Mouse (Mus musculus): ENCODE measurements around the gene Nrg3. TPM values are rescaled to one million over a fixed set of nuclear protein-coding genes. Genes with fewer than 3 reads are reported as not detected.

The Nrg3 gene
- polyA plus RNA-seq, 1 experiment: not detected

- TF ChIP-seq MYOG (IDR thresholded peaks at IDR 0.05; ENCODE audit: control insufficient read depth in 1 of 3, insufficient read depth in 1 of 3, insufficient read length in 2 of 3, low read depth in 2 of 3): no peak
- no peak for TF ChIP-seq MAX (IDR thresholded peaks at IDR 0.05; ENCODE audit: low read depth)
- TF ChIP-seq POLR2A (IDR thresholded peaks at IDR 0.05; ENCODE audit: insufficient read length, low read depth): no peak
- no peak for TF ChIP-seq SRF (IDR thresholded peaks at IDR 0.05; ENCODE audit: control insufficient read depth, insufficient read length, low read depth)
- TF ChIP-seq USF1 (IDR thresholded peaks at IDR 0.05; ENCODE audit: low read depth): no peak
- no peak for TF ChIP-seq E2F4 (IDR thresholded peaks at IDR 0.05; ENCODE audit: insufficient read depth)
- no peak for TF ChIP-seq POLR2AphosphoS2 (IDR thresholded peaks at IDR 0.05; ENCODE audit: insufficient read length, low read depth)
- no peak for TF ChIP-seq REST (IDR thresholded peaks at IDR 0.05; ENCODE audit: insufficient read depth, insufficient read length)
- no peak for TF ChIP-seq MYOD1 (IDR thresholded peaks at IDR 0.05; ENCODE audit: control insufficient read depth in 1 of 3, insufficient read length in 2 of 3, low read depth in 2 of 3)
- TF ChIP-seq TCF12 (IDR thresholded peaks at IDR 0.05; ENCODE audit: insufficient read depth, poor library complexity, severe bottlenecking): no peak
- TF ChIP-seq TCF3 (IDR thresholded peaks at IDR 0.05; ENCODE audit: insufficient read length, low read depth): no peak
- no peak for TF ChIP-seq CEBPB (IDR thresholded peaks at IDR 0.05; ENCODE audit: insufficient read depth, poor library complexity, severe bottlenecking)
- no peak overlapping the region for H3K4me2 ChIP-seq (ENCODE audit: low read depth)
Measured at GRCm38 (mm10) chr14:39264422-39264821, 208.5 kb downstream of the Nrg3 start.

DNA sequence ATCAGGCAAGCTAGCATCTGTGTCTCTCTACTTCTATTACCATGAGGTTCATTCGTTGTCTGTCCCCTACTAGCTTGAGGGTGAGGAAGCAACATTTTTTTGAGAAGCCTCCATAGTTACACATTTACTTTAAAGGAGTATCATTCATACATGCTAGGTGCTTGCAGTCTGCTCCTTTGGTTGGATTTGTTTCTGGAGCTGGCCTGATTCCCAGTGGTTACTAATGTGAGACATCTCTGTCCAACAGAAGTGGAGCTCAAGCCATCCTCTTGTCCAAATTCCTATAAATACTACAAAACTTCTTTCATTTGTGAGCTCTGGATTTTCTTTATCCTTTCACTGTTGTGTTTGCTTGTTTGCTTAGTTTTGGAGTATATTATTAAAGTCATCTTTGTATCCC lies 211.9 kb downstream of the Nrg3 start:
- Histone ChIP-seq H3K4me2 (ENCODE audit: low read depth) (no peak overlapping the region), H3K4me3 (no peak overlapping the region), H3ac (ENCODE audit: control insufficient read depth, insufficient read length) (no peak overlapping the region), H3K27me3 (ENCODE audit: control insufficient read depth, insufficient read depth, insufficient read length) (no peaks in the 10 kb centered on the region), H3K79me2 (ENCODE audit: control insufficient read depth, insufficient read depth) (no peaks in the 10 kb centered on the region), H3K36me3 (ENCODE audit: control insufficient read depth, insufficient read depth) (no peaks in the 10 kb centered on the region)
- TF ChIP-seq POLR2A (IDR thresholded peaks at IDR 0.05; ENCODE audit: insufficient read length, low read depth) (no peak), USF1 (IDR thresholded peaks at IDR 0.05; ENCODE audit: low read depth) (no peak), MYOD1 (IDR thresholded peaks at IDR 0.05; ENCODE audit: control insufficient read depth in 1 of 3, insufficient read length in 2 of 3, low read depth in 2 of 3) (no peak), E2F4 (IDR thresholded peaks at IDR 0.05; ENCODE audit: insufficient read depth) (no peak), POLR2AphosphoS2 (IDR thresholded peaks at IDR 0.05; ENCODE audit: insufficient read length, low read depth) (no peak), REST (IDR thresholded peaks at IDR 0.05; ENCODE audit: insufficient read depth, insufficient read length) (no peak), MAX (IDR thresholded peaks at IDR 0.05; ENCODE audit: low read depth) (no peak), TCF3 (IDR thresholded peaks at IDR 0.05; ENCODE audit: insufficient read length, low read depth) (no peak), CEBPB (IDR thresholded peaks at IDR 0.05; ENCODE audit: insufficient read depth, poor library complexity, severe bottlenecking) (no peak), SRF (IDR thresholded peaks at IDR 0.05; ENCODE audit: control insufficient read depth, insufficient read length, low read depth) (no peak), MYOG (IDR thresholded peaks at IDR 0.05; ENCODE audit: control insufficient read depth in 1 of 3, insufficient read depth in 1 of 3, insufficient read length in 2 of 3, low read depth in 2 of 3) (no peak), TCF12 (IDR thresholded peaks at IDR 0.05; ENCODE audit: insufficient read depth, poor library complexity, severe bottlenecking) (no peak)

More at GRCm38 (mm10) chr14:39264422-39264821, 208.5 kb downstream of the Nrg3 start:
- Histone ChIP-seq H3K27me3 (ENCODE audit: control insufficient read depth, insufficient read depth, insufficient read length) (no peaks in the 10 kb centered on the region), H3ac (ENCODE audit: control insufficient read depth, insufficient read length) (no peak overlapping the region), H3K79me2 (ENCODE audit: control insufficient read depth, insufficient read depth) (no peaks in the 10 kb centered on the region), H3K4me3 (no peak overlapping the region), H3K36me3 (ENCODE audit: control insufficient read depth, insufficient read depth) (no peaks in the 10 kb centered on the region)

GRCm38 (mm10) chr14:39255391-39255790 lies 217.5 kb downstream of the Nrg3 start:
- Histone ChIP-seq H3K4me2 (ENCODE audit: low read depth) (no peak overlapping the region), H3K27me3 (ENCODE audit: control insufficient read depth, insufficient read depth, insufficient read length) (no peaks in the 10 kb centered on the region), H3K79me2 (ENCODE audit: control insufficient read depth, insufficient read depth) (no peaks in the 10 kb centered on the region), H3ac (ENCODE audit: control insufficient read depth, insufficient read length) (no peak overlapping the region), H3K36me3 (ENCODE audit: control insufficient read depth, insufficient read depth) (no peaks in the 10 kb centered on the region), H3K4me3 (no peak overlapping the region)
- no peak for TF ChIP-seq POLR2AphosphoS2 (IDR thresholded peaks at IDR 0.05; ENCODE audit: insufficient read length, low read depth)
- TF ChIP-seq MAX (IDR thresholded peaks at IDR 0.05; ENCODE audit: low read depth): no peak
- no peak for TF ChIP-seq SRF (IDR thresholded peaks at IDR 0.05; ENCODE audit: control insufficient read depth, insufficient read length, low read depth)
- TF ChIP-seq POLR2A (IDR thresholded peaks at IDR 0.05; ENCODE audit: insufficient read length, low read depth): no peak
- TF ChIP-seq TCF3 (IDR thresholded peaks at IDR 0.05; ENCODE audit: insufficient read length, low read depth): no peak
- TF ChIP-seq REST (IDR thresholded peaks at IDR 0.05; ENCODE audit: insufficient read depth, insufficient read length): no peak
- no peak for TF ChIP-seq E2F4 (IDR thresholded peaks at IDR 0.05; ENCODE audit: insufficient read depth)
- no peak for TF ChIP-seq MYOD1 (IDR thresholded peaks at IDR 0.05; ENCODE audit: control insufficient read depth in 1 of 3, insufficient read length in 2 of 3, low read depth in 2 of 3)
- no peak for TF ChIP-seq TCF12 (IDR thresholded peaks at IDR 0.05; ENCODE audit: insufficient read depth, poor library complexity, severe bottlenecking)
- TF ChIP-seq MYOG (IDR thresholded peaks at IDR 0.05; ENCODE audit: control insufficient read depth in 1 of 3, insufficient read depth in 1 of 3, insufficient read length in 2 of 3, low read depth in 2 of 3): no peak
- no peak for TF ChIP-seq CEBPB (IDR thresholded peaks at IDR 0.05; ENCODE audit: insufficient read depth, poor library complexity, severe bottlenecking)
- no peak for TF ChIP-seq USF1 (IDR thresholded peaks at IDR 0.05; ENCODE audit: low read depth)

DNA sequence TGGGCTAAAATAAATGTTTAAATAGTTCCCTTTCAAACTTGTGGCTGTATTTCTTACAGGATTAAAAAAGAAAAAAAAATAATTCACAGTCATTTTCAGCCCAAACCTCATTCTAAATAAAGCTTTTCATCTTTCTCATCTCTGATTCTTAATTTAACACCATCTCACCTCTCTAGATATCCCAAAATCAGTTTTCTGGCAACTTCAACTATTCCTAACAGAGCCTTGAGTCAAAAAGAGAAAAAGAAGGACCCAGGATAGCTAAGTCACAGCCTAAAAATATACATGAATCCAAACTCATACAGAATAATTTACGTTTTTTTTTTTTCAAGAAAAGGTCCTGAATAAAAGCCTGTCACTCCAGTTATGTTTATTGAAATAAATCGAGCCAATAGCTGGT lies 232.6 kb downstream of the Nrg3 start:
- H3K36me3 ChIP-seq (ENCODE audit: control insufficient read depth, insufficient read depth): no peaks in the 10 kb centered on the region
- H3K79me2 ChIP-seq (ENCODE audit: control insufficient read depth, insufficient read depth): no peaks in the 10 kb centered on the region
- TF ChIP-seq MYOG (IDR thresholded peaks at IDR 0.05; ENCODE audit: control insufficient read depth in 1 of 3, insufficient read depth in 1 of 3, insufficient read length in 2 of 3, low read depth in 2 of 3): no peak
- TF ChIP-seq TCF12 (IDR thresholded peaks at IDR 0.05; ENCODE audit: insufficient read depth, poor library complexity, severe bottlenecking): no peak
- TF ChIP-seq TCF3 (IDR thresholded peaks at IDR 0.05; ENCODE audit: insufficient read length, low read depth): no peak
- TF ChIP-seq USF1 (IDR thresholded peaks at IDR 0.05; ENCODE audit: low read depth): no peak
- TF ChIP-seq POLR2AphosphoS2 (IDR thresholded peaks at IDR 0.05; ENCODE audit: insufficient read length, low read depth): no peak
- no peak overlapping the region for H3K4me3 ChIP-seq
- no peaks in the 10 kb centered on the region for H3K27me3 ChIP-seq (ENCODE audit: control insufficient read depth, insufficient read depth, insufficient read length)
- no peak overlapping the region for H3K4me2 ChIP-seq (ENCODE audit: low read depth)
- H3ac ChIP-seq (ENCODE audit: control insufficient read depth, insufficient read length): no peak overlapping the region

- H3K27me3 ChIP-seq (ENCODE audit: control insufficient read depth, insufficient read depth, insufficient read length): no peaks in the 10 kb centered on the region
- TF ChIP-seq USF1 (IDR thresholded peaks at IDR 0.05; ENCODE audit: low read depth): no peak
- no peak for TF ChIP-seq TCF12 (IDR thresholded peaks at IDR 0.05; ENCODE audit: insufficient read depth, poor library complexity, severe bottlenecking)
- no peak for TF ChIP-seq POLR2A (IDR thresholded peaks at IDR 0.05; ENCODE audit: insufficient read length, low read depth)
- no peak for TF ChIP-seq CEBPB (IDR thresholded peaks at IDR 0.05; ENCODE audit: insufficient read depth, poor library complexity, severe bottlenecking)
- no peak overlapping the region for H3K4me2 ChIP-seq (ENCODE audit: low read depth)
Measured at GRCm38 (mm10) chr14:39211472-39211871, 261.4 kb downstream of the Nrg3 start.

More at GRCm38 (mm10) chr14:39211472-39211871, 261.4 kb downstream of the Nrg3 start:
- Histone ChIP-seq H3K36me3 (ENCODE audit: control insufficient read depth, insufficient read depth) (no peaks in the 10 kb centered on the region), H3K4me3 (no peak overlapping the region), H3K79me2 (ENCODE audit: control insufficient read depth, insufficient read depth) (no peaks in the 10 kb centered on the region), H3ac (ENCODE audit: control insufficient read depth, insufficient read length) (no peak overlapping the region)

All from myocyte (in vitro differentiated cells).